Mouse (Mus musculus) liver, embryonic 16.5 days (tissue): ENCODE results near the gene Ssr2. TPM values are rescaled to one million over a fixed set of nuclear protein-coding genes. Genes with fewer than 3 reads are reported as not detected.
A peak's percentile ranks its signal among the peaks of the same experiment; 100 is the strongest.

Experiments
- ATAC-seq: fragments of 200-750 bp; cut with Nextera tagmentation; 2 replicates; pipeline ENCODE4 v1.8.0; 2017; ENCODE audit warnings: low read depth, mild to moderate bottlenecking, moderate number of reproducible peaks, moderate library complexity
- H3K27ac ChIP-seq: fragments of 300-500 bp; sonication (generic); 2 replicates; pipeline ENCODE4 v1.5.1; 2014; ENCODE audit warnings: mild to moderate bottlenecking, low read length
- H3K27me3 ChIP-seq: fragments of 300-500 bp; sonication (generic); 2 replicates; pipeline ENCODE4 v1.6.1; 2014; ENCODE audit warnings: low read depth, low read length, mixed read lengths; ENCODE audit not compliant: control insufficient read depth, insufficient read depth
- H3K36me3 ChIP-seq: fragments of 300-500 bp; sonication (generic); 2 replicates; pipeline ENCODE4 v1.6.1; 2014; ENCODE audit warnings: mild to moderate bottlenecking; ENCODE audit not compliant: control insufficient read depth, insufficient read depth
- H3K4me1 ChIP-seq: fragments of 300-500 bp; sonication (generic); 2 replicates; pipeline ENCODE4 v1.6.1; 2014; ENCODE audit warnings: low read depth, low read length, mixed read lengths; ENCODE audit not compliant: control insufficient read depth
- H3K4me2 ChIP-seq: fragments of 300-500 bp; sonication (generic); 2 replicates; pipeline ENCODE4 v1.6.1; 2014; ENCODE audit warnings: low read depth, low read length, mixed read lengths
- H3K4me3 ChIP-seq: fragments of 300-500 bp; sonication (generic); 2 replicates; pipeline ENCODE4 v1.5.1; 2014; ENCODE audit warnings: low read depth, mild to moderate bottlenecking, low read length
- H3K9ac ChIP-seq: fragments of 300-500 bp; sonication (generic); 2 replicates; pipeline ENCODE4 v1.6.1; 2014; ENCODE audit warnings: low read depth, low read length
- H3K9me3 ChIP-seq: fragments of 300-500 bp; sonication (generic); replicated peaks from 2 replicates; pipeline ENCODE4 v1.6.1; 2016; ENCODE audit warnings: low read length; ENCODE audit not compliant: control insufficient read depth
- WGBS: fragments of 180-500 bp; shearing (Covaris S2); extraction: QIAGEN DNeasy Blood & Tissue Kit; methylation state at CpG from one replicate; pipeline ENCODE4 v1.1.7; 2014; ENCODE audit not compliant: insufficient replicate concordance; 5-methylcytosine and 5-hydroxymethylcytosine counted together
- polyA plus RNA-seq: library from polyadenylated mRNA; unstranded; fragments of >200 nt; fragmentation: Nextera tagmentation; extraction: Ambion mirVana; gene quantifications from 2 replicates; pipeline ENCODE4 v1.2.1, GENCODE M21; 2015

Gene Ssr2
- polyA plus RNA-seq, 1 experiment from 2014 or later = 190 TPM

DNA sequence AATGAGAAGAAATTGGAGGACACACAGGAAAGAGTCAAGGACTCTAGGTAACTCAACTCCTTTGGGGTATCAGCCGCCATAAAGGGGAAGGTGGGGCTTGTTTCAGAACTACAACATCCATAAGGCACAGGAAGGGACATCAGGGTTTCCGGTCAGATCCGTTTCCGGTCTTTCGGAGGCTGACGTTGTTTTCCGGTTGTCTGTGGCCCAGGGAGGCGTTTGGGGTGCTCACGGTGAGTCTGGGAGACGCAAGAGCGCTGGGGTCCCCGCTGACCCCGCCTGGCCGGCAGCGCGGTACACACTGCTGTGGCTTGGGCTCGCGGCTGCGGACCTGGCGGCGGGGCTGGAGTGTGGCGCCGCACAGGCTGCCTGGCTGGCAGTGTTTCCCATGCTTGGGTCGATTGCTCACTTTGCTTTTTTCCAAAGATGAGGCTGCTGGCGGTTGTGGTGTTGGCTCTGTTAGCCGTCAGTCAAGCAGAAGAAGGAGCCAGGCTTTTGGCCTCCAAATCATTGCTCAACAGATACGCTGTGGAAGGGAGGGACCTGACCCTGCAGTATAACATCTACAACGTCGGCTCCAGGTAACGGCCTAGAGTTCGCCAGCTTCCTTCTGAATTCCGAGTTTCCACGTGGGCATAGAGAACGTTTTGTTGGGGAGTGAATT, 3.9 kb downstream of the Ssr2 start:
- peak overlapping the region; percentile 82 for H3K4me3 ChIP-seq
- peak overlapping the region; percentile 70 for H3K4me2 ChIP-seq
- peaks cover 16% of the 10 kb centered on the region for H3K4me1 ChIP-seq
- peak; percentile 88 for ATAC-seq
- no peaks in the 10 kb centered on the region for H3K27me3 ChIP-seq
- H3K9ac ChIP-seq = peak overlapping the region; percentile 88
- WGBS = under 1% methylated on average over 34 of the region's 34 CpGs
- H3K36me3 ChIP-seq = peaks cover 2% of the 10 kb centered on the region; the same call in 1 of the 2 replicates
- peak overlapping the region; percentile 72 for H3K27ac ChIP-seq
- H3K9me3 ChIP-seq = no peaks in the 10 kb centered on the region

DNA sequence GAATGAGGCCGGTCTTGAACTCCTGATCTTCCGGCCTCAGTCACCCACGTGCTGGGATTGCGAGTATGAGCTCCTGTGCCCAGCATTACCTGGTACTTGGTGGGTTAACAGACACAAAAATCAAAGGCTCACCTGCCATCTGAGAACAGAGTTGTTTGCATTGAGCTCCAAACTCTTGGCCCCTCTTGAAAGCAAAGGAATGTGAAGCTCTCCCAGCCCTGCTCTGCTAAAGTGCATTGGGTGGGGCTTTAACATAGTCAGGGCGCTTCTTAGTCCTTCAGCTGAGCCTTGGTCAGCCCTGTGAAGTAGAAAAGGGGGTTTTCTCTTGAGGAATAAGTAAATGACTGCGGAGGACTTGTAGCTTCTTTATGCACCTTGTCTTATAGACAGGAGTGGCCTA, 10.1 kb downstream of the Ssr2 start:
- Histone ChIP-seq H3K9me3 (no peaks in the 10 kb centered on the region), H3K9ac (no peak overlapping the region), H3K4me2 (no peak overlapping the region), H3K36me3 (peaks cover 24% of the 10 kb centered on the region), H3K4me1 (peaks cover 4% of the 10 kb centered on the region), H3K27ac (no peak overlapping the region), H3K4me3 (no peak overlapping the region), H3K27me3 (no peaks in the 10 kb centered on the region)
- WGBS = 83% methylated on average over 6 of the region's 6 CpGs
- ATAC-seq = no peak

DNA sequence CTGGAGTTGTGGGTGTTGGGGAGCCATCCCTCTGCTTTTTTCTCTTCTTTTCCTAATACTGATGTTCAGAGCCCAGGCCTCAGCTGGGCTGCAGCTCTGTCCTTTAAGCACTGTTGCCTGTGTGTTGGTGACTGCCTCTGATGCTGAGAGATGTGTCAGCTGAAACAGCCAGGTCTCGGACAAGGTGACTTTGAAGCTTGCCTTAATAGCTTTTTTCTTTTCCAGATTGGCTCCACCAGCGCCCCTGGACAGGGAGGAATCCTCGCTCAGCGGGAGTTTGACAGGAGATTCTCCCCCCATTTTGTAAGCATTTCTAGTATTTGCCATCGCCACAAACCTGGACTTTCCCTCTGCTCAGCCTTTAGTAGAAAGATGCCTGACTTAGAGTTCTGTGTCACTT, 11.0 kb downstream of the Ssr2 start:
- Histone ChIP-seq H3K36me3 (peaks cover 24% of the 10 kb centered on the region), H3K27me3 (no peaks in the 10 kb centered on the region), H3K4me1 (peaks cover under 1% of the 10 kb centered on the region; the same call in 1 of the 2 replicates), H3K27ac (no peak overlapping the region), H3K9me3 (no peaks in the 10 kb centered on the region), H3K4me2 (no peak overlapping the region), H3K4me3 (no peak overlapping the region), H3K9ac (no peak overlapping the region)
- WGBS = 79% methylated on average over 5 of the region's 5 CpGs
- ATAC-seq = no peak

DNA sequence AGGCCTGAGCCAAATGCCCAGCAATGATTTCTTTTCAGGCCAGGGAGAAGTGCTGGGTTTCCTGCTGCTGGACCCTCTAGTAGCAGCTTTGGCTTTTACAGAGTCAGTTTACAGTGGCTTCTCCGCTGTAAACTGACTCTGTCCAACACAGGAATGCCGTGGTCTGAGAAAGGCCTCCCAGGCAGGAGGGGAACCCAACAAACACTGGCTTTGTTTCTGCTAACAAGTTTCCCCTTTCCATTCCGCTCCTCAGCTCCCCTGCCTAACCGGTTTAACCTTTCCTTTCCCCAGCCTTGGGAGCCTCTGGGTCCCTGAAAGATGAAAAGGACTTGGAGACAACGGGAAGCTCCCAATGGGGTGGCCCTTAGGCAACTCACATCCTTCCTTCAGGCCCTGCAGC, 14.6 kb downstream of the Ssr2 start:
- no peaks in the 10 kb centered on the region for H3K9me3 ChIP-seq
- peaks cover 11% of the 10 kb centered on the region for H3K4me1 ChIP-seq
- H3K4me2 ChIP-seq = no peak overlapping the region
- H3K9ac ChIP-seq = no peak overlapping the region
- H3K27ac ChIP-seq = no peak overlapping the region
- 46% methylated on average over 5 of the region's 5 CpGs for WGBS
- no peak for ATAC-seq
- H3K36me3 ChIP-seq = peaks cover 22% of the 10 kb centered on the region
- no peak overlapping the region for H3K4me3 ChIP-seq
- H3K27me3 ChIP-seq = no peaks in the 10 kb centered on the region

DNA sequence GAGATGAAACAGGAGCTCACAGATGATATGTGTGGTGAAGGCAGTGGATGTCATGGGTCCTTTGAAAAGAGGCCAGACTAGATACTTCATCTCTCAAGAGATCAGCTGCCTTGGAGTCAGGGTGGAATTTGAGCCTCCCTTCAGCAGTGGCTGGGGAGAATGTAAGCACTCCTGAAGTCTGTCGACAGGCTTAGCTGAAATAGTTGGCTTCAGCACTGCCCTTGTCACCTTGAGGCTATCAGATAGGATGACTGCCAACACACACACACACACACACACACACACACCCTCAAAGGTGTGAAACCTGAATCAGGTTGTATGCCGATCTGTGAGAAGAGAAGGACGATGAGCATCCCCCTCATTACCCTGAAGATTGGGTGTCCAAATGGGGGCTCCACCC, 15.4 kb downstream of the Ssr2 start:
- Histone ChIP-seq H3K4me3 (no peak overlapping the region), H3K9ac (no peak overlapping the region), H3K4me1 (peaks cover 11% of the 10 kb centered on the region), H3K27ac (no peak overlapping the region), H3K9me3 (no peaks in the 10 kb centered on the region), H3K4me2 (no peak overlapping the region), H3K36me3 (peaks cover 18% of the 10 kb centered on the region), H3K27me3 (no peaks in the 10 kb centered on the region)
- 55% methylated on average over 3 of the region's 3 CpGs for WGBS
- ATAC-seq = no peak

DNA sequence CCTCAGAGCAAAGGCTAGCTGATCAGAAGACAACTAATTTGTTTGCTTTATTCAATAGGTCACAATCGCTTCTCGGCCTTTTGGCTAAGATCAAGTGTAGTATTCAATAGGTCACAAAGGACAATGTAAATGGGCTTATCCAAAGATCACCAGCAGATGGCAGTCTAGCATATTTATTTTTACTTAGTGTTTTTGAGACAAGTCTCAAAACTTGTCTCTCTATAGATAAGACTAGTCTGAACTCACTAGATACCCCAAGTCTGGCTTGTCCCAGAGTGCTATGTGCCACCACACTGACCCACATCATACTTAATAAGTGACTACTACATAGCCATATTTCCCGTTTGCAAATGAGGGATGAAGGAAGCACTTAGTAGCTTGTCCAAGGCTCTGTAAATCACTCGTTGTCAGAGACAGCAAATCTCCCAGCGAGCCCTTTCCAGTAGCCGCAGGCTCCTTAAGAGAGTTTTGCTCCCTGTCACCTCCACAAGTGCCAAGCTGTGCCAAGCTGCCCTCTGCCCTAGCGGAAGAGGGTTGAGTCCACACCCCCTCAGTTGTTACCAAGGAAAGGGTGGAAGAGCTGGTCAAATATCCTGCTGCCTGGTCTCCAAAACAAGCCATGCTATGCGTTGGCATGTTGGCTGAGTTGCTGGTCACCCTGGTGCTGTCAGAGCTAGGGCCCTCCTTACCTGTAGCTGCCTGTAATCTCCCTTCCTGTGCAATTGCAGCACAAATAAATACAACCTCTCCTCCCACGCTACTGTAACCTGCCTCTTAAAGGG, 16.5 kb downstream of the Ssr2 start:
- peak; percentile 75 for ATAC-seq
- Histone ChIP-seq H3K36me3 (peaks cover 12% of the 10 kb centered on the region), H3K9ac (0 out of 2 replicates have a peak overlapping the region, but pooled peaks have one; percentile 2), H3K4me1 (peaks cover 11% of the 10 kb centered on the region), H3K4me2 (peak overlapping the region; percentile 38), H3K27me3 (no peaks in the 10 kb centered on the region), H3K9me3 (no peaks in the 10 kb centered on the region), H3K4me3 (peak overlapping the region; percentile 13; the same call in 1 of the 2 replicates), H3K27ac (0 out of 2 replicates have a peak overlapping the region, but pooled peaks have one; percentile 33)
- WGBS = 21% methylated on average over 9 of the region's 9 CpGs

DNA sequence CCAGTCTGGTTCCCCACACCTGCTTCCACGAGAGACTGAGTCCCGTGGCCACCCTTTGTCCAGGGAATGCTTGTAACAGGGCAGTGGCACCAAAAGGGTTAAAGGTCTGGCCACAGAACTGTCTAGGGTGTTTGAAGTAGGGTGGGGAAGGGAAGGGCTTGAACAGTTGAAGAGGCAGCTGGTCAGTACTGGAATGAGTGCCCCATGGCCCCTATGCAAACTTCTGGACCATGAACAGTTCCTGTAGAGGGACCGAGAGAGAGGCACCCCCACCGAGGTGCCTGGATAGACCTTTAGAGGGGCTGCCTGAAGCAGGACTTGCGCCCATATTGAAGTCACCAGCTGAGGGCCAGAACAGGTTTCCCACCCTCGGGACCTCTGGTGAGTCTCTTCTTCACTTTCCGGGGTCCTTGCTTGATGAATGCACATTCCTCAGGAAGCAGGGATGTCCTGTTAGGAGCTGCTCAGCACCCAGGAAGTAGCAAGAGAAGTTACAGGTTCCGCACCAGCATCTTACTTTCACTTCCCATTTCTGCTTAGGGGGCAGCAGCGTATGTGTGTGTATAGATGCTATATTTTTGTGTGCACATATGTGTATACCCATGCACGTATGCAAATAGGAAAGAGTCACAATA, 17.4 kb downstream of the Ssr2 start:
- no peak overlapping the region for H3K9ac ChIP-seq
- H3K9me3 ChIP-seq = no peaks in the 10 kb centered on the region
- peaks cover 2% of the 10 kb centered on the region for H3K36me3 ChIP-seq
- WGBS = 30% methylated on average over 10 of the region's 10 CpGs
- 0 out of 2 replicates have a peak overlapping the region, but pooled peaks have one; percentile 18 for H3K4me3 ChIP-seq
- no peaks in the 10 kb centered on the region for H3K27me3 ChIP-seq
- H3K27ac ChIP-seq = no peak overlapping the region
- H3K4me1 ChIP-seq = peaks cover 11% of the 10 kb centered on the region
- peak; percentile 39; the same call in 1 of the 2 replicates for ATAC-seq
- H3K4me2 ChIP-seq = peak overlapping the region; percentile 40

DNA sequence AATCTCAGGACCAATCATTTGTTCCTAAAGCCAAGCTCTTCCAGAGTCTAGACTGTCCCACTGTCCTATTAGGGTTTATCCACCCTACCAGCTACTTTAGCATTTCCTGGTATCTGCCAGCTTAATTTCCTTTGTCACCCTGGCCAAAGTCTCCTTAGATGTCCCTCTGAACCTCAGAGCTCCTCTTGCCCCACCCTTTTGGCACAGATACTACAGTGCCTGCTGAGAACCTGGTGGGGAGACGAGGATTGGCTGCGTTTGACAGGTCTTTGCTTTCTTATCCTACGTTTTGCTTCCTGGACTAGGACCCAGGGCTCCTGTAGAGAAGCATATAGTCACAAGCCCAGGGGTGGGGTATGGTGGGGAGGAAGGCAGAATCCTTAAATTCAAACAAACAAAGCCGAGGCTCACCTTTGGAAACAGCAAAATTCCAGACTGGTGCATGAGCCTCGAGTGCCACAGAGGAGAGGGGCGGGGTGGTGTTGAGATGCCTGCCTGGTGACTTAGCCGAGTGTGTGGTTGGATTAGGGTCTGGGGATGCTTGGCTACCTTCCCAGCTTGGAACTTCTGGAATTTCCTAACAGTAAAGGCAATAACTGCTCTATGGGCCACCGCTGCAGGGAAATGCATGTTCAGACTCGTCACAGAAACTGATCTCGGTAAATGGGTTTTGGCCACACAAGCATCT, 18.4 kb downstream of the Ssr2 start:
- Histone ChIP-seq H3K9me3 (no peaks in the 10 kb centered on the region), H3K36me3 (no peaks in the 10 kb centered on the region), H3K27me3 (no peaks in the 10 kb centered on the region), H3K4me1 (peaks cover 11% of the 10 kb centered on the region), H3K4me2 (no peak overlapping the region), H3K9ac (no peak overlapping the region), H3K4me3 (no peak overlapping the region), H3K27ac (no peak overlapping the region)
- 55% methylated on average over 10 of the region's 10 CpGs for WGBS
- no peak for ATAC-seq
